In the genomic region with DNA sequence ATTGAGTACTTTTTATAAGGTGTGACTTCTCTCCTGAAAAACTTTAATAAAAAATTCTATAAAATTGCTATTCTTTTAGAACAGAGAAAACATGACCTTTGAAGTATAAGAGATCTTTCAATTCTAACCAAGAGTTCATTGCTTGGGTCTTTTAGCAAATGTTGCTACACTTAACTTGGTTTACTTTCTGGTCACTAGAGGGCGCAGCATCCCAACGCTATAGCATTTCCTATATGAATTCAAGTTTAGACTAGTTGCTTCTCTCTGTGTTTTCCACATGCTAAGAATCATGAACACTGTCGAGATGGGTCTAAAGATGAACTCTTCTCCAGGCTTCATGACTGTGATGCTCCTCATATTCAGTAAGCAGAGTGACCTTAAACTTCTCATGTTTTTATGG, we compare ENCODE assay signal across 8 mouse cellular contexts.
DNase-seq lines count a peak whose midpoint lies in the region; ATAC-seq and TF ChIP-seq lines count a peak whose summit lies in the region.
"Not testable (repeated sequence)": the region's sequence is repeated elsewhere in the genome, so short reads cannot be mapped to it uniquely, and the experiment has no call there.

No protein-coding gene starts in this region.

- not testable (repeated sequence) for H3K27ac ChIP-seq in hindbrain, postnatal 0 days

- 9% methylated on average over 3 of the region's 3 CpGs for WGBS in hindbrain, postnatal 0 days

- intact Hi-C loops in left cerebral cortex, postnatal 14 days (cut with DNase I): loop anchor here (10.0 kb wide), 1 partner anchor 95 kb away; no protein-coding TSS in a partner anchor

- TF ChIP-seq CTCF in hindbrain, postnatal 0 days (IDR thresholded peaks at IDR 0.05; ENCODE audit: low read depth): peak; percentile 62

- not testable (repeated sequence) for H3K4me2 ChIP-seq in hindbrain, postnatal 0 days (ENCODE audit: low read depth, low read length)

- H3K27me3 ChIP-seq in hindbrain, postnatal 0 days (ENCODE audit: insufficient read depth, low read length): not testable (repeated sequence)

- H3K4me1 ChIP-seq in hindbrain, postnatal 0 days (ENCODE audit: insufficient read depth, low read length): not testable (repeated sequence)

- not testable (repeated sequence) for H3K4me3 ChIP-seq in hindbrain, postnatal 0 days (ENCODE audit: low read length)

- not testable (repeated sequence) for H3K9ac ChIP-seq in hindbrain, postnatal 0 days (replicated peaks; ENCODE audit: low read length)

- peak; percentile 92 for ATAC-seq in frontal cortex, adult (ENCODE audit: low TSS enrichment)
- not testable (repeated sequence) for ATAC-seq in hindbrain, postnatal 0 days
- peak; percentile 74 for ATAC-seq in megakaryocyte, adult 5-6 weeks (ENCODE audit: poor library complexity, severe bottlenecking)

- DNase-seq in 416B (ENCODE audit: low read depth): peak; percentile 23
- peak; percentile 64 for DNase-seq in embryo, embryonic 10 days (ENCODE audit: low spot score)
- DNase-seq in hindbrain, postnatal 0 days (ENCODE audit: low spot score): peak; percentile 69
- peak; percentile 28 to 30 for DNase-seq in left cerebral cortex, postnatal 14 days (ENCODE audit: low spot score in 2 of 2)
- DNase-seq in right cerebral cortex, postnatal 10 days (ENCODE audit: low spot score in 2 of 2): peak; percentile 26 to 38
- DNase-seq in thymus, postnatal 25 days: peak; percentile 47

- not testable (repeated sequence) for H3K9me3 ChIP-seq in hindbrain, postnatal 0 days (ENCODE audit: low read length)

- not testable (repeated sequence) for H3K36me3 ChIP-seq in hindbrain, postnatal 0 days (ENCODE audit: insufficient read depth, low read length)
